Mouse (Mus musculus) kidney, postnatal 0 days (tissue): Measurements from ENCODE around the gene Slf2. TPM values are rescaled to one million over a fixed set of nuclear protein-coding genes. Genes with fewer than 3 reads are reported as not detected.

Experiments used
- ATAC-seq: fragments of 200-750 bp; cut with Nextera tagmentation; replicated peaks from 2 replicates; pipeline ENCODE4 v1.8.0; 2017; ENCODE audit warnings: low read depth, moderate number of reproducible peaks, moderate TSS enrichment, moderate library complexity; ENCODE audit not compliant: low FRiP score
- DNase-seq: peaks from one replicate; pipeline ENCODE4 v3.0.0-alpha.2; 2016; ENCODE audit warnings: low spot score
- H3K27ac ChIP-seq: fragments of 300-500 bp; sonication (generic); 2 replicates; pipeline ENCODE4 v1.5.1; 2014; ENCODE audit warnings: mild to moderate bottlenecking
- H3K27me3 ChIP-seq: fragments of 300-500 bp; sonication (generic); 2 replicates; pipeline ENCODE4 v1.6.1; 2014; ENCODE audit warnings: low read length, mixed read lengths; ENCODE audit not compliant: insufficient read depth
- H3K36me3 ChIP-seq: fragments of 300-500 bp; sonication (generic); 2 replicates; pipeline ENCODE4 v1.6.1; 2014; ENCODE audit warnings: low read length, mixed read lengths; ENCODE audit not compliant: insufficient read depth
- H3K4me1 ChIP-seq: fragments of 300-500 bp; sonication (generic); replicated peaks from 2 replicates; pipeline ENCODE4 v1.6.1; 2014; ENCODE audit warnings: antibody characterized with exemption, low read length, mixed read lengths; ENCODE audit not compliant: insufficient read depth
- H3K4me2 ChIP-seq: fragments of 300-500 bp; sonication (generic); 2 replicates; pipeline ENCODE4 v1.6.1; 2014; ENCODE audit warnings: mild to moderate bottlenecking, low read length, moderate library complexity, mixed read lengths
- H3K4me3 ChIP-seq: fragments of 300-500 bp; sonication (generic); replicated peaks from 2 replicates; pipeline ENCODE4 v1.5.1; 2014; ENCODE audit warnings: low read depth, low read length
- H3K9ac ChIP-seq: fragments of 300-500 bp; sonication (generic); 2 replicates; pipeline ENCODE4 v1.6.1; 2014; ENCODE audit warnings: low read depth, low read length
- H3K9me3 ChIP-seq: fragments of 300-500 bp; sonication (generic); replicated peaks from 2 replicates; pipeline ENCODE4 v1.6.1; 2016; ENCODE audit warnings: low read length, inconsistent platforms, mixed read lengths
- CTCF ChIP-seq: IDR thresholded peaks from 2 replicates; pipeline ENCODE4 v1.5.1; 2016; ENCODE audit warnings: antibody characterized with exemption, low read depth, mild to moderate bottlenecking, moderate library complexity
- WGBS: fragments of 180-500 bp; shearing (Covaris S2); extraction: QIAGEN DNeasy Blood & Tissue Kit; methylation state at CpG from one replicate; pipeline ENCODE4 v1.1.7; 2014; 5-methylcytosine and 5-hydroxymethylcytosine counted together
- polyA plus RNA-seq: library from polyadenylated mRNA; unstranded; fragments of >200 nt; fragmentation: Nextera tagmentation; extraction: Ambion mirVana; gene quantifications from 2 replicates; pipeline ENCODE4 v1.2.1, GENCODE M21; 2015

Slf2 gene
- polyA plus RNA-seq, 1 experiment from 2014 or later = 19.4 TPM

GRCm38 (mm10) chr19:44891446-44891845 is 39.5 kb upstream of the Slf2 start:
- no peak for DNase-seq
- Histone ChIP-seq H3K36me3 (no peaks in the 10 kb centered on the region), H3K9ac (no peak overlapping the region), H3K4me2 (0 out of 2 replicates have a peak overlapping the region, but pooled peaks have one; percentile 1), H3K4me3 (no peak overlapping the region), H3K27me3 (0 out of 2 replicates have a peak, but pooled peaks cover 4% of the 10 kb centered on the region), H3K4me1 (peaks cover 17% of the 10 kb centered on the region), H3K9me3 (no peaks in the 10 kb centered on the region), H3K27ac (no peak overlapping the region)
- no peak for ATAC-seq
- no peak for TF ChIP-seq CTCF
- WGBS = 22% methylated on average over 15 of the region's 15 CpGs

- ATAC-seq = peak; percentile 69
Measured at GRCm38 (mm10) chr19:44893231-44893871, 37.6 kb upstream of the Slf2 start.

DNA sequence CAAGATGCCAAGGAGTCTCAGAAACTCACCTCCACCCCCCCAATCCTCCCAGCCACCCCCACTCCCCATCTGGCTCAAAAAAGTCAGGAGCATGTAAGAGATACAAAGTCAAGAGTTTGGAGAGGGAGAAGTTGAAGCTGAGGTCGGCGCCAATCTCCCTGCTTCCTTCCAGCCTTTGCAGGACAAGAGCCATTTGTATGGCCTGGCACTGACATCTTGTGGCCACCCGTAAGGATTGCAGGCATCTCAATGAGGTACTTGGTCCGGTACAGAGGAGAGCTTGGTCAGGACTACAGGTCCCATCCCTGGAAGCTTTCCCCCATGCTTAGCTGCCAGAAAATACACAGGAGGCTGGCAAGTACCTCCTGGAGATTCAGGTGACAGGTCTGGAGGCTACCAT is 35.7 kb upstream of the Slf2 start:
- Histone ChIP-seq H3K9me3 (no peaks in the 10 kb centered on the region), H3K9ac (no peak overlapping the region), H3K27me3 (no peaks in the 10 kb centered on the region), H3K36me3 (no peaks in the 10 kb centered on the region), H3K4me1 (peaks cover 24% of the 10 kb centered on the region), H3K4me2 (no peak overlapping the region), H3K4me3 (no peak overlapping the region), H3K27ac (no peak overlapping the region)
- peak; percentile 97 for TF ChIP-seq CTCF
- 0% methylated on average over 4 of the region's 4 CpGs for WGBS
- peak; percentile 95 for DNase-seq
- no peak for ATAC-seq

More at GRCm38 (mm10) chr19:44893231-44893871, 37.6 kb upstream of the Slf2 start:
- no peaks in the 10 kb centered on the region for H3K9me3 ChIP-seq
- TF ChIP-seq CTCF = no peak
- DNase-seq = peak; percentile 70
- peak overlapping the region; percentile 47 for H3K27ac ChIP-seq
- peak overlapping the region; percentile 29; the same call in 1 of the 2 replicates for H3K4me2 ChIP-seq
- no peak overlapping the region for H3K9ac ChIP-seq
- no peak overlapping the region for H3K4me3 ChIP-seq
- no peaks in the 10 kb centered on the region for H3K36me3 ChIP-seq
- H3K4me1 ChIP-seq = peaks cover 13% of the 10 kb centered on the region
- 21% methylated on average over 19 of the region's 19 CpGs for WGBS
- no peaks in the 10 kb centered on the region for H3K27me3 ChIP-seq

DNA sequence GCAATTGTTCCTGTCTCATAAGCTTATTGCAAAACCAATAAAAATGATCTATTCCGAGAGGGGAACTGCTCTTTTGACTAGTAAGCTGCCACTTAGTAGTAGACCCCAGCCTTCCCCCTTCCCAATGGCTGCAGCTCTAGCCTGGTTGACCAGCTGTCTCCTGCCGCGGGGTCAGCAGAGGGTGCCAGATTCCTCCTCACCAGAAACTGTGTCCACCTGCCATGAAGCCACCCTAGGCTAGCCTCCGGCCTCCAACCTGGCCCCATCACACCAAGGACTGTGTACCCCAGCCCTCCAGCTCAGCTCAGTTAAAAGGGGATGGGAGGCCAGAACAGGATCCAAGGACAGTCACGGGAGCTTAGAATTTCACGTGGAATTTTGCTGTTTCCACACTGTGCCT is 34.5 kb upstream of the Slf2 start:
- Histone ChIP-seq H3K36me3 (no peaks in the 10 kb centered on the region), H3K9me3 (no peaks in the 10 kb centered on the region), H3K4me1 (peaks cover 28% of the 10 kb centered on the region), H3K27me3 (no peaks in the 10 kb centered on the region), H3K4me2 (no peak overlapping the region), H3K27ac (no peak overlapping the region), H3K4me3 (no peak overlapping the region), H3K9ac (no peak overlapping the region)
- WGBS = 65% methylated on average over 6 of the region's 6 CpGs
- ATAC-seq (no peak), DNase-seq (no peak)
- TF ChIP-seq CTCF = peak; percentile 20; the same call in 1 of the 2 replicates

DNA sequence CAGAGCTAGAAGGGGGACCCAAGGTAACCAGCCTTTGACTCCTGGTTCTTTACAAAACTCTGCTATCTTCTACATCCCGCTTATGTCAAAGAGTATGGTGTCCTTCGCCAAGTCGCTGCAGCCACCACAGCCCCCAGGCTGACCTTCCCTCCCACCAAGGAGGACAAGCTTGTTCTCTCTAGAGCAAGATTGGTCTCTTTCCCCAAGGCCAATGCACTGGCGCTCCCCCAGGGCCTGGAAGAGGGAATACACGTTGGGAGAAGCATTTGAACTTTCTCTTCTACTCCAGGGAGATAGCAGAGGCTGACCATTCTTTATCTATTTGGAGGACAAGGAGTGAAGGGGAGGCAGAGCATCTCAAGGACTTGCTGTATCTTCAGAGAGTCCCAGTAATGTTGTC is 33.4 kb upstream of the Slf2 start:
- no peak overlapping the region for H3K27ac ChIP-seq
- no peak overlapping the region for H3K4me3 ChIP-seq
- no peaks in the 10 kb centered on the region for H3K27me3 ChIP-seq
- DNase-seq (no peak), ATAC-seq (no peak)
- H3K4me1 ChIP-seq = peaks cover 30% of the 10 kb centered on the region
- WGBS = 72% methylated on average over 5 of the region's 5 CpGs
- no peak overlapping the region for H3K9ac ChIP-seq
- H3K36me3 ChIP-seq = no peaks in the 10 kb centered on the region
- H3K4me2 ChIP-seq = no peak overlapping the region
- no peaks in the 10 kb centered on the region for H3K9me3 ChIP-seq
- no peak for TF ChIP-seq CTCF

GRCm38 (mm10) chr19:44898646-44899045 is 32.3 kb upstream of the Slf2 start:
- TF ChIP-seq CTCF = no peak
- Histone ChIP-seq H3K36me3 (no peaks in the 10 kb centered on the region), H3K9me3 (no peaks in the 10 kb centered on the region), H3K27ac (no peak overlapping the region), H3K27me3 (no peaks in the 10 kb centered on the region), H3K9ac (no peak overlapping the region), H3K4me2 (no peak overlapping the region), H3K4me1 (peaks cover 27% of the 10 kb centered on the region), H3K4me3 (no peak overlapping the region)
- 42% methylated on average over 3 of the region's 3 CpGs for WGBS
- no peak for ATAC-seq
- no peak for DNase-seq
